Mouse (Mus musculus): ENCODE data around the gene Neil3.

- TF ChIP-seq POLR2A (IDR thresholded peaks at IDR 0.05; ENCODE audit: control insufficient read depth, low read depth, low read length), result no peak
- TF ChIP-seq CTCF (IDR thresholded peaks at IDR 0.05; ENCODE audit: control insufficient read depth, insufficient read depth, insufficient replicate concordance, low read depth, low read length), result no peak
Measured at GRCm38 (mm10) chr8:53613577-53614287, 25.1 kb downstream of the Neil3 start.

All from testis, adult 2 months (tissue).